Mouse (Mus musculus) heart, postnatal 4 days (tissue): ENCODE measurements around the gene Lrp11. TPM values are rescaled to one million over a fixed set of nuclear protein-coding genes. Genes with fewer than 3 reads are reported as not detected.
"Not testable (repeated sequence)": the region's sequence is repeated elsewhere in the genome, so short reads cannot be mapped to it uniquely, and the experiment has no call there.

Experiments used
- DNase-seq: peaks from one replicate; pipeline ENCODE4 v3.0.0; 2021
- total RNA-seq, 2 experiments: library from RNA; stranded (reverse); gene quantifications; 2 replicates each; pipeline ENCODE4 v1.2.3; 2021

The Lrp11 gene
- total RNA-seq: 1 to 10 TPM; 1.4 to 1.5 TPM

DNA sequence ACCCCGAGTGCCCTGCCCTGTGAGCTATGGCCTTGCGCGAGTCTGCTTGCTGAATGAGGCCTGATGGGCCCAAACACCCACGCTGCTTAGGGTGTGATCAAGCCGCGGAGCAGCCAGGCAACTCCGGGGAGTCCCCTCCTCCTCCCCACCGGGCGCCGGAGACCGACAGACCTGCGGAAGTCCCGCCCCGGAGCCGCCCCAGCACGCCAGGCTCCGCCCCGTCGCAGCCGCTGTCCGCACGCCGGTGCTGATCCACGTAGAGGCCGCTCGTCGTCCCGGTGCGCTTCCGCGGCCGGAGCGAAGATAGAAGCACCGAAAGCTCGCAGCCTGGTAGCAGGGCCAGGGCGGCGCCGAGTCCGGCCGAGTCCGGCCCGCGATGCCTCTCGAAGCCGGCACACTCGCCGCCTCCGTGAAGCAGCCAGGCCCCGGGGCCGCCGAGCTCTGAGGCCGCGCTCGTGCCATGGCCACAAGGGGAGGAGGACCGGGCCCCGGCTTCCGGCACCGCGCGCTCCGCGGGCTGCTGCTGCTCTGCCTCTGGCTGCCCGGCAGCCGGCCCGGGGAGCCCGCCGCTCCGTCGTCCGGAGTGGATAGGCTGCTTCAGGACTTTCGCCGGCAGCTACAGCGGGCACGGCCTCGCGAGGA lies at the start of gene Lrp11:
Gene Lrp11, plus strand, starts transcription at position 209 of the 642 bp plus-strand sequence.
- peak; percentile 94 for DNase-seq

DNA sequence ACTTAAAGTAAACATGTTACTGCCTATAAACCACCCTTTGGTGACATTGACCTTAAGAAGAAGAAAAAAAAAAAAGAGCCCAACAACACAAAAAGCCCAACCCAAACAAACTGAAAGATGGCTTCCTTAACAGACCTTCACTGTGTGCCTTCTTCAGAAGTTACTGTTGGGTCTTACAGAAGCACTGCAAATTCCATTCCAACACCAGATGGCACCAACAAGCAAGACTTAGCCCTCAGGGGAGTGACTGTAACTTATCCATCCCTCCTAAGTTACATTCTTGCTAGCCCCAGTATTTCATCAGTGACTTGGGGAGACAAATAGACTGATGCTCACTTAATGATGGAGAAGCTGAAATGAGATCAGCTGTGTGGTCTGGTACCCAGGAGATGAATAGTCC lies 11.6 kb upstream of the Lrp11 start:
- DNase-seq: peak; percentile 57

GRCm38 (mm10) chr10:7581401-7581800 lies 8.2 kb upstream of the Lrp11 start:
- DNase-seq: no peak

- no peak for DNase-seq
These were observed 7.3 kb upstream of the Lrp11 start for GRCm38 (mm10) chr10:7582157-7582890.

GRCm38 (mm10) chr10:7582891-7583557 lies 6.6 kb upstream of the Lrp11 start:
- no peak for DNase-seq

- no peak for DNase-seq
These were observed 2.8 kb upstream of the Lrp11 start for GRCm38 (mm10) chr10:7586771-7587170.

- no peak for DNase-seq
These were observed 662 bp downstream of the Lrp11 start for GRCm38 (mm10) chr10:7590234-7590689.

DNA sequence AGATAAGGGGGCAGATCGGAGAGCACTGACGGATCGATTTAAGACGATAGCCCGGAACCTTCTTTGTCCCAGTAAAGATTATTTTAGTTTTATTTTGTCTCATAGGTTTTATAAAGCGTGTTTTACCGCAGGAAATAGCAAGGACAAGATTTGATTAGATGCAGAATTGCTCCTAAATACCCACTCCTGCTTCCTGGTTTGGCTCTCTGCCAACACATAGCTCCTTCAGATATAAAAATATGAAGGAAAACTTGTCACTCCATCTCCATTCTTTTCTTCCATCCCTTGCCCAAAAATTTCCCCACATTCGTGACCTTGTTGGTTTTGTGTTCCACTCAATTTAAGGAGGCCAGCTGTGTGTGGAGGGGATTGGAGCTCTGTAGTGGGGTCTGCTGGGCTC lies 1.2 kb downstream of the Lrp11 start:
- no peak for DNase-seq

- DNase-seq: no peak
These were observed 5.2 kb downstream of the Lrp11 start for GRCm38 (mm10) chr10:7594797-7595196.

GRCm38 (mm10) chr10:7596251-7596650 lies 6.7 kb downstream of the Lrp11 start:
- no peak for DNase-seq

GRCm38 (mm10) chr10:7598177-7598576 lies 8.6 kb downstream of the Lrp11 start:
- DNase-seq: no peak

- peak; percentile 84 for DNase-seq
These were observed 11.0 kb downstream of the Lrp11 start for GRCm38 (mm10) chr10:7600647-7601046.

DNA sequence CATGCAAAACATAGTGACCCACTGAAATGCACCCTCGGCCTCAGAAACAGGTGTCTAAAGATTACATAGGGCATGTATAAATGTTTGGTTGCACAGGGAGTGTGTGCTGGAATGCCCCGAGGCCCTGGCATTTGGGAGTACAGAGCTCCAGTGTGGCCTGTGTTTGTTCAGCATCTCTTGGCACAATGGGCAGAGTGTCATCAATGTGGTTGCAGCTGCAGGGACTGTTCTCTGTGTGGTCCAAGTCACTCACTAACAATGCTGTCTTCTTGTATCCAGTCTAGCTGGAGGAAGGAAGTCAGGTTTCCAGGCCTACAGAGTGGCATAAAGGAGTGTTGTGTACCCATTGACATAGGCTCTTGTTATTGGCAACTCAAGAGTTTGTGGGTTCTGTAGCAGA lies 15.6 kb downstream of the Lrp11 start:
- DNase-seq: no peak

DNA sequence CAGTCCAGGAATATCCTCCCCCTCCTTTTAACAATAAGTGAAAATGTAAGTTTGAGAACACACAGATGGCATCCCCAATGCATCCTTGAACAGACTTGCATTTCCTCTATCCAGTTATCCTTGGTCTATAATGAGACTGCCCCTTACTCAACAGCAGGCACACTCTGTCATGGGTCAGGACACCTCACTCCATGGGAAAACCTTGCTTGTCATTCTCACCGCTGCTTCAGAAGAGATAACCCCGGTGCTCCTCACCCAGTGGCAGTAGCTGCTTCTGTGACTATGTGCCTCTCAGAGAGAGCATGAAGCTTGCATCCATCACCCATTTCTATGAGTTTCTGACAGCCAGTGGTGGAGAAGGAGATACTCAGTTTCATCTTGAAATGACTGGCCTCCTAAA lies 16.8 kb downstream of the Lrp11 start:
- DNase-seq: no peak

GRCm38 (mm10) chr10:7608611-7609010 lies 19.0 kb downstream of the Lrp11 start:
- no peak for DNase-seq

- DNase-seq: no peak
These were observed 22.0 kb downstream of the Lrp11 start for GRCm38 (mm10) chr10:7611647-7612046.

DNA sequence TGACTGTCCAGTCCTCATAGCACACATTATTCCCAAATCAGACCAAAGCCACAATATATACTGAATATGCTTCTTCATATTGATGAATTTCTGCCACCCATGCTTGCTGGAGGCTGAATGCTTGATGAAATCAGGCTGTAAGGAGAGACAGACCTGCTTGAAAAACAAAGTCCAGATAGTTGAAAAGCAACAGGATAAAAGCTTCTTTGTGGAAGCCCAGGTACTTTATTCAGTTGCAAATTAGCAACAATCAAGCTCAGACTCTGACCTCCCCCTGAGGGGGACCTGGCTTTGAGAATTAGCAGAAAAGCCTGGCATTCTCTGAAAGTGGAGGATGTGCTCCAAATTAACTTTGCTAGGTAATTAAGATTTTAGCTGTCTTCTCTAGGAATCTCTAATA lies 22.6 kb downstream of the Lrp11 start:
- not testable (repeated sequence) for DNase-seq

GRCm38 (mm10) chr10:7614834-7615233 lies 25.2 kb downstream of the Lrp11 start:
- DNase-seq: no peak

DNA sequence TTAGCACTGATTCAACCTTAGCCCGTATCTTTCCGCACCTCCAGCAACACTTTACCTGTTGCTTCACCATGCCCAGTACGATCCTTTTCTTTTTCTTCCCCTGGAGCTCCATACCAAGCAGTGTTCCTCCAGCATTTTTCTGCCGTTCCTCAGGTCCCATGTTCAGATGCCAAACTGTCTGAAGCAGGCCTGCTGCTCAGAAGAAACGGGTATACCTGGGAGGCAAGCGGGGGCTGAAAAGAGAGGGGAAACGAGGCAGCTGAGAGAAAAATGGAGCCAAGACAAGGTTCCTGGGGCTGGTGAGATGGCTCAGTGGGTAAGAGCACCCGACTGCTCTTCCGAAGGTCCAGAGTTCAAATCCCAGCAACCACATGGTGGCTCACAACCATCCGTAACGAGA lies 27.5 kb downstream of the Lrp11 start:
- not testable (repeated sequence) for DNase-seq

- not testable (repeated sequence) for DNase-seq
These were observed 28.0 kb downstream of the Lrp11 start for GRCm38 (mm10) chr10:7617556-7617955.

GRCm38 (mm10) chr10:7619821-7620241 lies 30.2 kb downstream of the Lrp11 start:
- no peak for DNase-seq

DNA sequence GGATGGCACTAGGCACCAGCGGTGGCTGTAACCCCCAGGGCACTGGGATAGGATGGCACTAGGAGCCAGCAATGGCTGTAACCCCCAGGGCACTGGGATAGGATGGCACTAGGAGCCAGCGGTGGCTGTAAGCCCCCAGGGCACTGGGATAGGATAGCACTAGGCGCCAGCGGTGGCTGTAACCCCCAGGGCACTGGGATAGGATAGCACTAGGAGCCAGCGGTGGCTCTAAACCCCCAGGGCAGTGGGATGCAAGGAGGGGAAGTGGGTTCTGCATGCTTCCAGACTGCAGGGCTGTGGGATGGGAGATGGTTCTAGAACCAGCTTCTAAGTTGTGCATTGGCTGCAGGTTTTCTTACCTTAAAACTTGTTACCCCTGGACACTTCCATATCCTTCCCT lies 31.1 kb downstream of the Lrp11 start:
- DNase-seq: no peak

DNA sequence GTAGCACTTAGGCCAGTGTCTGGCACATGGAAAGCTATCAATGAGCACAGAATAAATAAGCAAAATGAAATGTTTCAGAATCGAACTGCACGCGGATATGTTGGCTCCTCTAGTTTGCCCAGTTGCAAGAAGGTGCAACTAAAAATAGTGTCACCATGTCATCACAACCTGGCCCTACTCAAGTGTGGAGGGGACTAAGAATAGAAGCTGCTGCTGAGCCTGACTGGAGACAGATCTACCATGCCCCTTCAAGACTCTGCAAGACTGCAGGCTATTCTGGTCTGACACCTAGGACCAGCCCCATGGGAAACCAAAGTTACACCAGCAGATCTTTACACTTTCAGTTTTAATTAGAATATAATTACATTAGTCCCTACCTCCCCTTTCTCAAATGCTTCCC lies 32.8 kb downstream of the Lrp11 start:
- DNase-seq: no peak
